Mouse (Mus musculus) liver, embryonic 16.5 days (tissue): ENCODE measurements around the gene Cpa2. TPM values are rescaled to one million over a fixed set of nuclear protein-coding genes. Genes with fewer than 3 reads are reported as not detected.

Source experiments
- ATAC-seq: fragments of 200-750 bp; cut with Nextera tagmentation; 2 replicates; pipeline ENCODE4 v1.8.0; 2017; ENCODE audit warnings: low read depth, mild to moderate bottlenecking, moderate number of reproducible peaks, moderate library complexity
- H3K27ac ChIP-seq: fragments of 300-500 bp; sonication (generic); 2 replicates; pipeline ENCODE4 v1.5.1; 2014; ENCODE audit warnings: mild to moderate bottlenecking, low read length
- H3K27me3 ChIP-seq: fragments of 300-500 bp; sonication (generic); 2 replicates; pipeline ENCODE4 v1.6.1; 2014; ENCODE audit warnings: low read depth, low read length, mixed read lengths; ENCODE audit not compliant: control insufficient read depth, insufficient read depth
- H3K36me3 ChIP-seq: fragments of 300-500 bp; sonication (generic); 2 replicates; pipeline ENCODE4 v1.6.1; 2014; ENCODE audit warnings: mild to moderate bottlenecking; ENCODE audit not compliant: control insufficient read depth, insufficient read depth
- H3K4me1 ChIP-seq: fragments of 300-500 bp; sonication (generic); 2 replicates; pipeline ENCODE4 v1.6.1; 2014; ENCODE audit warnings: low read depth, low read length, mixed read lengths; ENCODE audit not compliant: control insufficient read depth
- H3K4me2 ChIP-seq: fragments of 300-500 bp; sonication (generic); 2 replicates; pipeline ENCODE4 v1.6.1; 2014; ENCODE audit warnings: low read depth, low read length, mixed read lengths
- H3K4me3 ChIP-seq: fragments of 300-500 bp; sonication (generic); 2 replicates; pipeline ENCODE4 v1.5.1; 2014; ENCODE audit warnings: low read depth, mild to moderate bottlenecking, low read length
- H3K9ac ChIP-seq: fragments of 300-500 bp; sonication (generic); 2 replicates; pipeline ENCODE4 v1.6.1; 2014; ENCODE audit warnings: low read depth, low read length
- H3K9me3 ChIP-seq: fragments of 300-500 bp; sonication (generic); replicated peaks from 2 replicates; pipeline ENCODE4 v1.6.1; 2016; ENCODE audit warnings: low read length; ENCODE audit not compliant: control insufficient read depth
- WGBS: fragments of 180-500 bp; shearing (Covaris S2); extraction: QIAGEN DNeasy Blood & Tissue Kit; methylation state at CpG from one replicate; pipeline ENCODE4 v1.1.7; 2014; ENCODE audit not compliant: insufficient replicate concordance; 5-methylcytosine and 5-hydroxymethylcytosine counted together
- polyA plus RNA-seq: library from polyadenylated mRNA; unstranded; fragments of >200 nt; fragmentation: Nextera tagmentation; extraction: Ambion mirVana; gene quantifications from 2 replicates; pipeline ENCODE4 v1.2.1, GENCODE M21; 2015

Cpa2 gene
- 2.1 and 9.1 TPM in 2 replicates for polyA plus RNA-seq

DNA sequence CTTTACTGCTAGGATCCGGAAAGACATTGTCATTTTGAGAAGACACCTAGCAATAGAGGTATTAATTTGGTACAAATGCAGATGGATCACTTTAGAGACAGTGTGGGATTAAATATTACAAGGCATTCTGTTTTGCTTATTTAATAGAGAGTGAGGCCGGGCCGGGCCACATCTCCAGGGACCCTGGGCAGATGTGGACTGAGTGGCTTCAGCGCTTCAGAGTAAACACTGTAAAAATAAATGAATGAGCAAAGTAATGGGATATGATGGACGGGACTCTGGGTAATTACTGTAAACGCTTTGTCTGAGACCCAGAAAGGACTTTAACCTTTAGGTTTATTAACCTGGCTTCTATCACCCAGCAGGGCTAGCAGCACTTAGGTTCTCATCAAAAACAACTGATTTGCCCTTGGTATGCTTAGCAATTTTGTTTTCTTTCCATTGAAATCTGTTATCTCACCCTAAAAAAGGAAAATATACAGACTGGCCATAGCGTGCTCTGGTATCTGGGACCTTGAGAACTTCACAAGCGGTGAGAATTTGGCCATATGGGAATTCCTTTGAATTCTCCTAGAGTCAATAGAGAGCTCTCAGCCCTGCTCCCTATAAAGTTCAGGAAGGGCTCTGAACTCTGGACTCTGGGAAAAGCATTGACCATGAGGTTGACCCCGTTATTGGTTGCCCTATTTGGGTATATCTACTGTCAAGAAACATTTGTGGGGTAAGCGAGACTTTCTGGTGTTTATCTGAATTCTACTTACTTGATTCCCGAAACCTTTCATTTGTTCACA lies at the start of gene Cpa2:
Gene Cpa2 (plus strand): TSS at position 574 of the 791 bp plus-strand sequence.
- H3K9ac ChIP-seq: no peak within 1 kb of the TSS
- 58% methylated on average over 11 of the region's 11 CpGs for WGBS
- no peaks in the 10 kb centered on the region for H3K36me3 ChIP-seq
- H3K9me3 ChIP-seq: no peaks in the 10 kb centered on the region
- no peak within 1 kb of the TSS for H3K27ac ChIP-seq
- ATAC-seq: no peak
- H3K4me1 ChIP-seq: no peaks in the 10 kb centered on the region
- H3K27me3 ChIP-seq: peaks cover 5% of the 10 kb centered on the region
- no peak within 1 kb of the TSS for H3K4me2 ChIP-seq
- no peak within 1 kb of the TSS for H3K4me3 ChIP-seq

DNA sequence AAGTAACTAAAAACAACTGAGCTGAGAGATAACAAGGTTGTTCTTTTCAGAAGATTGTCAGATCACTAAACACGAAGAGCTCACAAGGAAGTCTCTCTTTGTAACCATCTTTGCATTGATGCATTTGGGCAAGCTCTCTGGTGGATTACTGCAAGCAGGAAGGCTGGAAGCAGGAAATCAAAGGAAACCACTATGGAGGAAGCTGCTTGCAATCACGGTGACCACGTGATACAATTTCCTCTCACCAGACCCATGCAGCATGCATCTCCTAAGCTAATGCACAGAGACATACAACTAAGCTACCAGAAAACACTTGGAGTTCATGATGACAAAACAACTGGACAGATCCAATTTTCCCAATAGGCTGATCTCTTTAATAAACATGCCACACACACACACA lies 42.3 kb upstream of the Cpa2 start:
- no peak for ATAC-seq
- Histone ChIP-seq H3K4me3 (no peak overlapping the region), H3K36me3 (peaks cover 37% of the 10 kb centered on the region), H3K9me3 (no peaks in the 10 kb centered on the region), H3K4me1 (peaks cover 2% of the 10 kb centered on the region), H3K4me2 (no peak overlapping the region), H3K27me3 (no peaks in the 10 kb centered on the region), H3K27ac (no peak overlapping the region), H3K9ac (no peak overlapping the region)
- 41% methylated on average over 3 of the region's 3 CpGs for WGBS

DNA sequence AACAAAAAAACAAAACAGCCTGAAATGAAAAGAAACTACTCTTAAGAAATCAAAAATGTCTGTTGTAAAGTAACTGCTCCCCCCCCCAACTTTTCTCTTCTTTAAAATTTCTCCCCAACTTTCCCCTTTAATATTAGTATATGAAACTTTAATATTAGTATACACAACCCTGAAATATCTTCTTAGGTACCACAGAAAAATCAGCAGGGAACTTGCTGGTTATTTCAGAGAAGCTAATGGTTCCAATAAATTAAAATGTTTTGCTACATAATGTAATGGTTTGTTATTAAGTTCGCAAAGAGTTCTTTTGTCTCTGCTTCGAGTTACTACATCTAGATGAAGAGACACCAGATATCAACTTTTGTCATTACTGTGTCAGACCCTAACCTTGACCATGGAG lies 32.6 kb upstream of the Cpa2 start:
- Histone ChIP-seq H3K4me3 (peak overlapping the region; percentile 83), H3K4me2 (peak overlapping the region; percentile 80), H3K27ac (peak overlapping the region; percentile 91), H3K9ac (peak overlapping the region; percentile 83), H3K4me1 (peaks cover 11% of the 10 kb centered on the region), H3K27me3 (no peaks in the 10 kb centered on the region), H3K36me3 (peaks cover 19% of the 10 kb centered on the region), H3K9me3 (no peaks in the 10 kb centered on the region)
- ATAC-seq: no peak
- WGBS: 5% methylated on average over 2 of the region's 2 CpGs

DNA sequence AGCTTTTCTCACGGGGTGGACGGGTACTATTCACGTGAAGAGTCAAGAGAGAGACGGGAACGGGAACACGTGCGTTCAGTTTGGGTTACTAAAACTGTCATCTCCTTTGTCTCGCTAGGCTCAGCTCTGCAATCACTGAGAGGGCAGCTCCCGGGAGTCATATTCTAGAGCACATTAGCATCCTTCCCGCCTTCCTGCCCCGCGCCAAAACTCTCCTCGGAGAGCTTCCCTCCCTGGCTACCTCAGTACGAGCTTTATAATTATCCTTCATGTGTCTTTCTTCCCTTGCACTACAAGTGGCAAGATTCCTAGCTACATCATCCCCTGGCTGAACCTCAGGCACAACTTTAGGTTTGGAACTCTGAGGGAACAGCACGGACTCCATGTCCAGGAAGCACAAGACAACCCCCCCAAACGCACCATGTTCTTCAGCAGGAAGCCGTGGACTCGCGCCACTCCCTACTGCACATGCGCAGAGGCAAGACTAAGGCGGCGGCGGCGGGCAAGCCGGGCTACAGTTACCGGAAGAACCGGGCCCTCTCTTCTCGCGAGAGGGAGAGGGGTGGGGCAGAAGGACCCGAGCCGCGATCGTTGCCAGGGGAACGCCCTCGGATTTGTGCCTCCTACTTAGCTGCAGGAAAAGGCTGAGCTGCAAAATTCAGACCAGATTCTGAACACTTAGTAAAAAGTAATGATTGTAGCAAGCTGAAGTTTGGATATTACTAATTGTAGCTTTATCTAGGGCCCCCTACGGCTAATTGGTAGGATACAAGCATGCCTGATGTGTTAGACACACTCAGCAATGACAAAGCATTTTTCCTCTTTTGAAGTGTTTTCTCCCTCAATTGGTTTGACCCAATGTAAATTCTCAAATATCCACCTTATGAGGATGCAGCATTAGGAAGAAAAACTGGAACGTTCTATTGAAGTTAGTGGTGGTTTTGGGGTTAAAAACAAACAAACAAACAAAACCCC lies 31.8 kb upstream of the Cpa2 start, which contains the start of the genes Tmem209 and Ssmem1:
Gene Tmem209 (minus strand): TSS at position 519 of the 975 bp plus-strand sequence.
Gene Ssmem1 (plus strand): TSS at position 585 of the 975 bp plus-strand sequence.
- Histone ChIP-seq H3K4me2 (peak within 1 kb of the TSS; percentile 80), H3K9ac (peak within 1 kb of the TSS; percentile 83), H3K27me3 (no peaks in the 10 kb centered on the region), H3K4me1 (peaks cover 11% of the 10 kb centered on the region), H3K36me3 (peaks cover 14% of the 10 kb centered on the region), H3K27ac (peak within 1 kb of the TSS; percentile 91), H3K4me3 (peak within 1 kb of the TSS; percentile 83), H3K9me3 (no peaks in the 10 kb centered on the region)
- WGBS: 0% methylated on average over 35 of the region's 37 CpGs
- ATAC-seq: peak; percentile 100

DNA sequence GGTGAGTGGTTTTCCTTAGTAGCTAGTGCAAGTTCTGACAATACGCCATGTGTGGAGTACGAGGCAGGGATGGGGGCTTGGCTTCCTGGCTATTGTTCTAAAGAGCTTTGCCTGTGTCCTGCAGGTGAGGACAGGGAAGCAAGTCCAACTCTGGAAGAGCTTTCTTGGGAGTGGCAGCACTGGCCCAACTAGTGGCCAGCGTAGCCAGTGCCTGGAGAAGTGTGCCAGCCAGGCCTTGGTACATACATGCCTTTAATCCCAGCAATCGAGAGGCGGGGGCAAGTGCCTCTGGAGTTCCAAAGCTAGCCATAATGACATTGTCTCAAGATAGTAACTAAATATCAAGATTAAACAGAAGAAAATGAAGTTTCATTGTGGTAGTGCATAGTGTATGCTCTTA lies 31.1 kb upstream of the Cpa2 start:
- peak overlapping the region; percentile 25 for H3K9ac ChIP-seq
- no peaks in the 10 kb centered on the region for H3K27me3 ChIP-seq
- peaks cover 11% of the 10 kb centered on the region for H3K36me3 ChIP-seq
- peaks cover 11% of the 10 kb centered on the region for H3K4me1 ChIP-seq
- peak overlapping the region; percentile 83; the same call in 1 of the 2 replicates for H3K4me3 ChIP-seq
- no peaks in the 10 kb centered on the region for H3K9me3 ChIP-seq
- H3K4me2 ChIP-seq: peak overlapping the region; percentile 80
- ATAC-seq: no peak
- peak overlapping the region; percentile 76 for H3K27ac ChIP-seq
- WGBS: 68% methylated on average over 5 of the region's 5 CpGs

DNA sequence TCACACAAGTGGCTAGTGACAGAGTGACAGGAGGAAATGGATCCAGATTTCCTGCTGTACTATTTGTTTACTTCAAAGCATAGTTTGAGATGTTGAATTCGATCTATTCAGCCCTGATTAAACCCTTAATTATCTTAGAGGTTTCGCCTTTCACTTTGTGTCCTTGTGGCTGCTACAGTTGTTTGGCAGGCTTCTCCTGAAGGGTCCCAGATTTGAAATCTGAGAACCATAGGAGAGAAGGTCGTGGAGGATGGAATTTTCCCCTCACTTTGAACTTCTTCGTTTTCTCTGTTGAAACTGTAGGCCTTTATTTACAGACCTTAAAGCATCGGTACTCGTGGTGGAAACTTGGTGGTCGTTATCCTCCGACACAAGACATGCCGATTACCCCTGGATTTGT lies 27.1 kb upstream of the Cpa2 start:
- WGBS: 39% methylated on average over 9 of the region's 9 CpGs
- no peak overlapping the region for H3K4me3 ChIP-seq
- H3K9ac ChIP-seq: no peak overlapping the region
- no peak overlapping the region for H3K27ac ChIP-seq
- H3K4me1 ChIP-seq: peaks cover 7% of the 10 kb centered on the region
- H3K27me3 ChIP-seq: no peaks in the 10 kb centered on the region
- H3K4me2 ChIP-seq: no peak overlapping the region
- no peaks in the 10 kb centered on the region for H3K9me3 ChIP-seq
- H3K36me3 ChIP-seq: no peaks in the 10 kb centered on the region
- ATAC-seq: no peak

DNA sequence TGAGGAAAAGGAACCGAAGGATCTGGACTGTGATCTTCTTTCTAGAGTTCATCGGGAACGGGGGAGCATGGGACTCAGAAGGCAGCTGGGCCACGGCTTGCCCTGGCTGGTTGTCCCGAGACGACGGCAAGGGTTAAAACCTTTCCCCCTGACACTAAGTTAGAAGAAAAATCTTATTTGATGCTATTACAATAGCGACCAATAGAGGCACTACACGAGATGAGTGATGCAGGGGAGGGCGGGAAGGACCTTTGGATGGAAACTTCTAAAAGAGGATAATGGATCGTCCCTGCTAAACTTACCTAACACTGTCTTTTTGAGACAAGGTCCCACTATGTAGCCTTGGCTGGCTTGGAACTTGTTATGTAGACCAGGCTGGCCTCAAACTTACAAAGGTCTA lies 21.0 kb upstream of the Cpa2 start:
- Histone ChIP-seq H3K4me1 (no peaks in the 10 kb centered on the region), H3K36me3 (no peaks in the 10 kb centered on the region), H3K9me3 (no peaks in the 10 kb centered on the region), H3K27ac (no peak overlapping the region), H3K9ac (no peak overlapping the region), H3K4me3 (no peak overlapping the region), H3K4me2 (no peak overlapping the region), H3K27me3 (no peaks in the 10 kb centered on the region)
- WGBS: 52% methylated on average over 11 of the region's 11 CpGs
- no peak for ATAC-seq

DNA sequence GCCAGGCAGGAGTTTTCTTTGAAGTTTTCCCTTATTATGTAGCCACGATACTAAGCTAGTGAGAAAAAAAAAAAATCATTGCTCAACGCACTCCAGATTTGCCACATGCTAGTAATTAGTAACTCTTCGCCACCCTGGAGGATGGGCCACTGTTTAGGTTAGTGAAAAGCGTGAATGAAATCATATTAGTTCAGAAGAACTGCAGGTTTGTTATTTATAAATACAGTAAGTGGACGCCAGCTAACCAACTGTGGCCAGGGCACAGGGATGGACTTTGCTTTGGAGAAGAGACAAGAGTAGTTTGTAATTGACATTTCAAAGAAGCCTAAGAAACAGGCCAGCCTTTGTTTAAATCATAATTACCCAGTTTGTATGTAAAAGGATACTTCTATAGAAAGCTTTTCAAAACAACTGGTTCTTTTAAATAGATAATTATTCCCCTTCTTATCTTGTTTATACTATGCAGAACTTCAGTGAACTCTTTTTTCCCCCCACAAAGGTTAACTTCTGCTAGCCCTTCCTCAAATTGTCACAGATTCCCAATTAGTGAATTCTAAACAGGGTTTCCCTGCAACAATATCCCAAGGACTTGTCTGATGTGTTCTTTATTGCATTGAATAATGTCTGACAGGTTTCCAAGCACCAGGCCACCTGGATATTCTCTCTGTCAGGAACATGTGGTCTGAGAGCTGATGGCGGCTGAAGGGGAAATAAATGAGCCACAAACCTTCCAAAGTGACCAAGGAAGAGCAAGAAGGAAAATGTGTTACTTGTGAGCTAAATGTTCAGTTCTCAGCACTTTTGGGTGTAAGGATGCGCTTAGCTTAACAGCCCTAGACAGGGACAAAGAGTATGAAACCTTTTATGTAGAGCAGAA lies 15.7 kb upstream of the Cpa2 start:
- H3K9ac ChIP-seq: no peak overlapping the region
- no peak overlapping the region for H3K4me3 ChIP-seq
- H3K27me3 ChIP-seq: no peaks in the 10 kb centered on the region
- H3K36me3 ChIP-seq: no peaks in the 10 kb centered on the region
- WGBS: 53% methylated on average over 7 of the region's 7 CpGs
- no peaks in the 10 kb centered on the region for H3K9me3 ChIP-seq
- no peak overlapping the region for H3K27ac ChIP-seq
- no peak overlapping the region for H3K4me2 ChIP-seq
- ATAC-seq: no peak
- no peaks in the 10 kb centered on the region for H3K4me1 ChIP-seq
